14 mouse cellular contexts compared by ENCODE assay signal in the genomic region with DNA sequence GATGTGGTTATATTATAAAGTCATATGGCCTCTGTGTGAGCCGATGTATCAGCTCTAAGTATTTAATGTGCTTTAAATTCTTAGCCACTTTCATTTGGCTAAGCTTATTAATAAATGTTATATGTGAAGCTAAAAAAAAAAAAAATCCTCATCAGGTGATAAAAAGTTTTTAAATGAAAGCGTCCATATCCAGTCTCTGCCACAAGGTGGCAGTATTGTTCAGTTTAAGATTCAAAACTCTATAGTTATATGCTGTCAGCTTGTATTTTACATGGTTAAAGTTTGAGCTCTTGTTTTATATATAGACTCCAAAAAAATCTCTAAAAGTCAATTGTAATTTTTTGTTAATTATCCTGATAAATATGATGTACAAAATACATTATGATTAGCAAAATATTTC. TPM values are rescaled to one million over a fixed set of nuclear protein-coding genes. Genes with fewer than 3 reads are reported as not detected.
DNase-seq lines count a peak whose midpoint lies in the region; ATAC-seq and TF ChIP-seq lines count a peak whose summit lies in the region.
"Not testable (repeated sequence)": the region's sequence is repeated elsewhere in the genome, so short reads cannot be mapped to it uniquely, and the experiment has no call there.
"Had no signal": no experiment of that assay in that cellular context is flagged by ENCODE, and none has a peak within 500 bp of the region (broad histone marks: within the 10 kb centered on the region; RNA-seq: fewer than 3 reads in every experiment).

No protein-coding gene starts in this region.

- H3K4me1 ChIP-seq in CH12.LX (ENCODE audit: control insufficient read depth in 1 of 2, insufficient read depth in 2 of 2); heart, postnatal 0 days (ENCODE audit: control insufficient read depth, insufficient read depth); midbrain, postnatal 0 days (ENCODE audit: insufficient read depth, low read length): not testable (repeated sequence)

- DNase-seq in CH12.LX (ENCODE audit: extremely low read depth) (peak; percentile 37), liver (peak; percentile 3)
- DNase-seq in brain, adult 2 months (ENCODE audit: low read depth, low spot score) = peak; percentile 20
- peak; percentile 53 for DNase-seq in embryo, embryonic 11 days
- DNase-seq in heart, postnatal 0 days (ENCODE audit: low spot score) = peak; percentile 20
- DNase-seq in kidney, postnatal 36 days = peak; percentile 18 to 37
- DNase-seq in midbrain, postnatal 0 days (ENCODE audit: low spot score) = peak; percentile 69
- peak; percentile 2 for DNase-seq in thymus, postnatal 25 days

- dilution Hi-C loops in CH12.LX (cut with MboI; ENCODE audit: extremely low pct_ligation_motif_present, extremely low pct_unique_long_range_greater_than_20kb, low sequenced_read_pairs) = not testable (repeated sequence)

- H3K27me3 ChIP-seq in CH12.LX (replicated peaks); heart, postnatal 0 days (ENCODE audit: control insufficient read depth, insufficient read depth, low read length); midbrain, postnatal 0 days (ENCODE audit: insufficient read depth, low read length): not testable (repeated sequence)

- not testable (repeated sequence) for TF ChIP-seq EP300 in CH12.LX (IDR thresholded peaks at IDR 0.05; ENCODE audit: low read length); heart, postnatal 0 days (IDR thresholded peaks at IDR 0.05; ENCODE audit: low read depth)

- not testable (repeated sequence) for ATAC-seq in heart, postnatal 0 days (ENCODE audit: insufficient read depth, low read depth); midbrain, postnatal 0 days (ENCODE audit: low FRiP score)

- TF ChIP-seq POLR2A in CH12.LX (IDR thresholded peaks at IDR 0.05; ENCODE audit: low read depth, low read length) = not testable (repeated sequence)

- not testable (repeated sequence) for H3K36me3 ChIP-seq in CH12.LX (replicated peaks in 1 of 2; ENCODE audit: control insufficient read depth in 1 of 2, insufficient read depth in 1 of 2, low read length in 1 of 2); heart, postnatal 0 days (replicated peaks; ENCODE audit: control insufficient read depth, insufficient read depth, low read length); midbrain, postnatal 0 days (ENCODE audit: insufficient read depth, low read length)

- not testable (repeated sequence) for H3K9me3 ChIP-seq in CH12.LX (replicated peaks; ENCODE audit: low read length); heart, postnatal 0 days (replicated peaks; ENCODE audit: control insufficient read depth, low read length); midbrain, postnatal 0 days (ENCODE audit: low read length)

- not testable (repeated sequence) for H3K9ac ChIP-seq in CH12.LX (ENCODE audit: insufficient read depth, low read depth); heart, postnatal 0 days (replicated peaks; ENCODE audit: low read depth, low read length); midbrain, postnatal 0 days (replicated peaks; ENCODE audit: low read length, poor library complexity, severe bottlenecking)

- H3K4me2 ChIP-seq in CH12.LX (ENCODE audit: insufficient read depth, low read depth, poor library complexity, severe bottlenecking); heart, postnatal 0 days (ENCODE audit: low read depth, low read length); midbrain, postnatal 0 days (ENCODE audit: low read depth, low read length, poor library complexity, severe bottlenecking): not testable (repeated sequence)

- not testable (repeated sequence) for H3K27ac ChIP-seq in CH12.LX (ENCODE audit: insufficient read depth, low read depth); heart, postnatal 0 days (ENCODE audit: low read depth); midbrain, postnatal 0 days (ENCODE audit: low read depth, low read length)

- peak in 1 of 2 experiments; percentile 54; a peak in 2 of 4 replicates for TF ChIP-seq CTCF in CH12.LX (conservative IDR thresholded peaks at IDR 0.05 in 1 of 2, IDR thresholded peaks at IDR 0.05 in 1 of 2; ENCODE audit: low read depth in 2 of 2, low read length in 2 of 2)
- TF ChIP-seq CTCF in heart, postnatal 0 days (IDR thresholded peaks at IDR 0.05; ENCODE audit: low read depth) = peak; percentile 30
- peak; percentile 64 for TF ChIP-seq CTCF in midbrain, postnatal 0 days (IDR thresholded peaks at IDR 0.05)

- in situ Hi-C loops in CH12.LX (cut with MboI; ENCODE audit: low pct_ligation_motif_present, low pct_unique_long_range_greater_than_20kb, low sequenced_read_pairs) = not testable (repeated sequence)

- H3K4me3 ChIP-seq in CH12.LX (replicated peaks in 1 of 3; ENCODE audit: low read depth in 2 of 3, low read length in 2 of 3, poor library complexity in 1 of 3); heart, postnatal 0 days (ENCODE audit: low read depth, low read length); midbrain, postnatal 0 days (ENCODE audit: low read depth, low read length): not testable (repeated sequence)

- peak; percentile 61 for TF ChIP-seq RAD21 in CH12.LX (IDR thresholded peaks at IDR 0.05; ENCODE audit: low read depth, low read length)

- WGBS in heart, postnatal 0 days = 35% methylated on average over 2 of the region's 2 CpGs
- WGBS in midbrain, postnatal 0 days = 38% methylated on average over 2 of the region's 2 CpGs

- H3K79me2 ChIP-seq in CH12.LX (replicated peaks; ENCODE audit: control insufficient read depth, extremely low read depth, insufficient read depth, poor library complexity, severe bottlenecking) = not testable (repeated sequence)

TF ChIP-seq in CH12.LX, 34 proteins besides CTCF, POLR2A, EP300 and RAD21:
- peak; percentile 35 for TF ChIP-seq SMC3 (IDR thresholded peaks at IDR 0.05; ENCODE audit: low read depth, low read length)
- TF ChIP-seq ZNF384 (IDR thresholded peaks at IDR 0.05; ENCODE audit: low read depth, low read length) = peak; percentile 71

RNA-seq across cellular contexts. Expression of gene Satl1, which starts 16.4 kb away (rescaled TPM):
- total RNA-seq in CH12.LX (2012; rRNA removed) = not detected in 2 replicates
- total RNA-seq in CH12.LX (2014; rRNA removed) = not detected in 2 replicates
- not detected in 2 replicates for polyA plus RNA-seq in CH12.LX (2012; ENCODE audit: insufficient read length, low read depth)
- total RNA-seq in heart, postnatal 0 days (2014; rRNA removed; ENCODE audit: low replicate concordance) = not detected in 2 replicates
- not detected in 2 replicates for polyA plus RNA-seq in heart, postnatal 0 days (2015; fragmentation: Nextera tagmentation; extraction: Ambion mirVana)
- not detected in 2 replicates for total RNA-seq in midbrain, postnatal 0 days (2014; rRNA removed)
- not detected in 2 replicates for polyA plus RNA-seq in midbrain, postnatal 0 days (2015; fragmentation: Nextera tagmentation; extraction: Ambion mirVana)
- total RNA-seq: adrenal gland, postnatal 36 days; heart, postnatal 25 days; left cerebral cortex, postnatal 36 days had no signal
- polyA plus RNA-seq: cortical plate, adult 2 months; forebrain, embryonic 13.5 days; kidney, embryonic 14.5 days had no signal

Comparison
In these comparisons a context has a peak if more than half of its experiments do, and no peak if none do; other contexts are left out.
1. DNase-seq: peak in every context shown above with its lines; median percentile 69 in midbrain, postnatal 0 days; 53 in embryo, embryonic 11 days; 37 in CH12.LX; 28 in kidney, postnatal 36 days; 20 in brain, adult 2 months; 20 in heart, postnatal 0 days; 3 in liver; 2 in thymus, postnatal 25 days.